Mouse (Mus musculus): Measurements from ENCODE around the gene Megf9.

DNA sequence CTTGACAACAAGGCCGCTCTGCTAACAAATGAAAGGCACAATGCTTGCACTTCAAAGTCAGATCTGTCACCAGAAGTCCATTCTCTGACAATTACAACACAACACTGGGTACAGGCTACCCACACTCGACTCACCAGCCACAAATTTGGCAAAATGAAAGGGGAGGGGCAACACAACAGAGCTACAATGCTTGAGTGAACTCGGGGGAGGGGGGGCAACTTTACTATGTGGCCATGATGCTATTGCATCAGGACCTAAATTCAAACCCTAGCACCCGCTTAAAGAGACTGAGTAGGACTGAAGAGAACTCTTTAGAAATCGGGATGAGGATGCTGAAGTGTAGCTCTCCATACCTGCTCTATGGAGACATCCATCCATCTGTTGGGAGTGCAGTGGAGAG is 135.3 kb downstream of the Megf9 start:
- TF ChIP-seq CTCF (IDR thresholded peaks at IDR 0.05; ENCODE audit: control insufficient read depth, insufficient read depth, insufficient read length) (no peak), USF1 (IDR thresholded peaks at IDR 0.05; ENCODE audit: low read depth) (no peak), MYOD1 (IDR thresholded peaks at IDR 0.05; ENCODE audit: control insufficient read depth, insufficient read length, low read depth) (no peak), MYOG (IDR thresholded peaks at IDR 0.05; ENCODE audit: control insufficient read depth, extremely low read depth, insufficient read length) (no peak), FOSL1 (IDR thresholded peaks at IDR 0.05; ENCODE audit: insufficient read depth, low read length, poor library complexity, severe bottlenecking) (no peak), CEBPB (IDR thresholded peaks at IDR 0.05; ENCODE audit: low read depth) (no peak)

Data from C2C12 (cell line).